Mouse (Mus musculus): ENCODE results near the gene Pnkd. TPM values are rescaled to one million over a fixed set of nuclear protein-coding genes. Genes with fewer than 3 reads are reported as not detected.
"Not testable (repeated sequence)": the region's sequence is repeated elsewhere in the genome, so short reads cannot be mapped to it uniquely, and the experiment has no call there.

Pnkd gene
- polyA plus RNA-seq, 1 experiment from 2014 or later = 112 TPM

DNA sequence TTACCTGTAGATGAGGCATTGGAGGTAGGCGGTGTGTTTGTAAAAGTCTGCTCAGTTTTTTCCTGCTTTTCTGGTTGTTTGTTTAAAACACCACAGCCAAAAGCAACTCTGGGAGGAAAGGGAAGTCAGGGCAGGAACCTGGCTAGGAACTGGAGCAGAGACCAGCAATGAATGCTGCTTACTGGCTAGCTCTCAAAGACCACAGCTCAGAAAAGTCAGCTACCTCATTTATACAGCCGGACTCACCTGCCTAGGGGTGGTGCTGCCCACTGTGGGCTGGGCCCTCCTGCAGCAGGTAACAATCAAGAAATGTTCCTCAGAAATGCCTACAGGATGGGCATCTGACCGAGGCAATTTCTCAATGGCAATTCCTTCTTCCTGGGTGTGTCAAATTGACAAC lies 30.1 kb downstream of the Pnkd start:
- H3K4me3 ChIP-seq = no peak overlapping the region
- WGBS = 90% methylated on average over 3 of the region's 3 CpGs
- H3K4me1 ChIP-seq = no peaks in the 10 kb centered on the region
- no peak for ATAC-seq (ENCODE audit: low FRiP score, low read depth)
- H3K36me3 ChIP-seq = no peaks in the 10 kb centered on the region
- H3K9ac ChIP-seq = no peak overlapping the region
- no peaks in the 10 kb centered on the region for H3K9me3 ChIP-seq
- H3K4me2 ChIP-seq (replicated peaks) = no peak overlapping the region
- H3K27me3 ChIP-seq = no peaks in the 10 kb centered on the region
- no peak overlapping the region for H3K27ac ChIP-seq

DNA sequence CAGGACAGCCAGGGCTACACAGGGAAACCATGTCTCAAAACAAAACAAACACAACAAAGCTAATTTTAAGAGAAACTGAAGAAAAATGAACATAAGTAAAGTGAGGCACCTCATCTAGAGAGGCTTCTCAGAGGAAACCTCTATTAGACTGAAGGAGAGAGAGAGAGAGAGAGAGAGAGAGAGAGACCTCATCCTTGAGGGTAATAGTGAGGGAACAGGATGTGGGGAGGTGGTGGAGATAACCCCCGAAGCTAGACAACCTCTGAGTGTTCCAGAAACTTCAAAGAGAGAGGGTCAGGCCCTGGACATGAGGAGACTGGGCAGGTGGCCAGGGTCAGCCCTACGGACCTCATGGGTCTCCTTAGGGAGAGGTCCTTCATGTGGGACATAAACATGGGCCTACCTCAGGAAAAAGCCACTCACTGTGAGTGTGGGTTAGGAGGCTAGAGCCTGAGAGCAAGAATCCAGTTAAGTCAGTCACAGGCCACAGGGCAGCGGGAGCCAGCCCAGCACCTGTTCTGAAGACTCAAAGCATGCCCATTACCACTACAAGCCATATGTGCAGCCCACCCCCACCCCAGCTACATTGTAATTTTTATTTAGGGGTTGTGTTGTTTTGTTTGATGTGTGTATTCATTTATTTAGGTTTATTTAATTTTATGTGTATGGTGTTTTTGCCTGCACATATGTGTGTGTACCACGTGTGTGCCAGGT lies 31.5 kb downstream of the Pnkd start:
- H3K9ac ChIP-seq = no peak overlapping the region
- no peaks in the 10 kb centered on the region for H3K4me1 ChIP-seq
- WGBS = 75% methylated on average over 4 of the region's 4 CpGs
- H3K9me3 ChIP-seq = peaks cover 3% of the 10 kb centered on the region; the same call in 1 of the 2 replicates
- no peak for ATAC-seq (ENCODE audit: low FRiP score, low read depth)
- H3K27me3 ChIP-seq = no peaks in the 10 kb centered on the region
- no peak overlapping the region for H3K4me2 ChIP-seq (replicated peaks)
- H3K4me3 ChIP-seq = no peak overlapping the region
- no peak overlapping the region for H3K27ac ChIP-seq
- H3K36me3 ChIP-seq = no peaks in the 10 kb centered on the region

DNA sequence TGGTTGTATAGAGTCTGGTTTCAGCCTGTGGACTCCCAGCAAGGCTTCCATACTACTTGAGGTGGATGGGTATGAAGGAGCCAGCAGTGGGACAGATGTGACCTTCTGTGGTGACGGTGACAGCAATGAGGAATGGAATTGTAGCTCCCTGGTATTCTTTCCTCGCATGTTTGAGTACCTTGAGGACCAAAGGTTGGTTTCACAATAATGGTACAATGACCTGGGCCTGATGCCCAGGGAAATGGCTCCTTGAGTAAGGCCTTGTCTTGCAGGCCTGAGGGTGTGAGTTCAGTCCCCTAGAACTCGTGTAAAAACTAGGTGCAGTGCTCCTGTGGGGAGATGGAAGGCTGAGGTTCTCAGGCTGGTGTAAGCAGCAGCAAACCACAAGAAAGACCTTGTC lies 34.0 kb downstream of the Pnkd start:
- H3K36me3 ChIP-seq = no peaks in the 10 kb centered on the region
- H3K27me3 ChIP-seq = no peaks in the 10 kb centered on the region
- H3K9ac ChIP-seq = no peak overlapping the region
- no peaks in the 10 kb centered on the region for H3K4me1 ChIP-seq
- ATAC-seq (ENCODE audit: low FRiP score, low read depth) = no peak
- no peak overlapping the region for H3K27ac ChIP-seq
- no peak overlapping the region for H3K4me2 ChIP-seq (replicated peaks)
- 84% methylated on average over 3 of the region's 3 CpGs for WGBS
- no peak overlapping the region for H3K4me3 ChIP-seq
- peaks cover 4% of the 10 kb centered on the region; the same call in 1 of the 2 replicates for H3K9me3 ChIP-seq

- no peak for ATAC-seq (ENCODE audit: low FRiP score, low read depth)
- Histone ChIP-seq H3K4me1 (no peaks in the 10 kb centered on the region), H3K36me3 (no peaks in the 10 kb centered on the region), H3K4me3 (no peak overlapping the region), H3K4me2 (replicated peaks) (no peak overlapping the region), H3K27me3 (no peaks in the 10 kb centered on the region), H3K9me3 (peaks cover 4% of the 10 kb centered on the region; the same call in 1 of the 2 replicates), H3K9ac (no peak overlapping the region), H3K27ac (no peak overlapping the region)
- 82% methylated on average over 3 of the region's 3 CpGs for WGBS
Measured at GRCm38 (mm10) chr1:74321396-74321795, 36.7 kb downstream of the Pnkd start.

GRCm38 (mm10) chr1:74326916-74327315 lies 42.2 kb downstream of the Pnkd start:
- H3K27me3 ChIP-seq; H3K4me3 ChIP-seq; H3K36me3 ChIP-seq; H3K4me2 ChIP-seq (replicated peaks); H3K27ac ChIP-seq; ATAC-seq (ENCODE audit: low FRiP score, low read depth); H3K9ac ChIP-seq; H3K9me3 ChIP-seq: not testable (repeated sequence)
- peaks cover 13% of the 10 kb centered on the region for H3K4me1 ChIP-seq
- WGBS = 72% methylated on average over 2 of the region's 2 CpGs

GRCm38 (mm10) chr1:74329899-74330431 lies 45.2 kb downstream of the Pnkd start:
- WGBS = 81% methylated on average over 7 of the region's 7 CpGs
- peaks cover 30% of the 10 kb centered on the region for H3K4me1 ChIP-seq
- no peak overlapping the region for H3K9ac ChIP-seq
- H3K9me3 ChIP-seq = no peaks in the 10 kb centered on the region
- H3K27ac ChIP-seq = no peak overlapping the region
- no peak overlapping the region for H3K4me2 ChIP-seq (replicated peaks)
- H3K27me3 ChIP-seq = no peaks in the 10 kb centered on the region
- ATAC-seq (ENCODE audit: low FRiP score, low read depth) = no peak
- H3K4me3 ChIP-seq = no peak overlapping the region
- no peaks in the 10 kb centered on the region for H3K36me3 ChIP-seq

- no peak overlapping the region for H3K4me2 ChIP-seq (replicated peaks)
- H3K36me3 ChIP-seq = no peaks in the 10 kb centered on the region
- H3K4me1 ChIP-seq = peaks cover 37% of the 10 kb centered on the region
- H3K4me3 ChIP-seq = no peak overlapping the region
- H3K27me3 ChIP-seq = no peaks in the 10 kb centered on the region
- ATAC-seq (ENCODE audit: low FRiP score, low read depth) = no peak
- H3K27ac ChIP-seq = no peak overlapping the region; the same call in 1 of the 2 replicates
- H3K9me3 ChIP-seq = no peaks in the 10 kb centered on the region
- no peak overlapping the region for H3K9ac ChIP-seq
- WGBS = 79% methylated on average over 4 of the region's 4 CpGs
Measured at GRCm38 (mm10) chr1:74331046-74331681, 46.4 kb downstream of the Pnkd start.

GRCm38 (mm10) chr1:74332241-74332763 lies 47.6 kb downstream of the Pnkd start:
- peak overlapping the region; percentile 66; the same call in 1 of the 2 replicates for H3K27ac ChIP-seq
- no peaks in the 10 kb centered on the region for H3K27me3 ChIP-seq
- peak overlapping the region; percentile 90 for H3K4me2 ChIP-seq (replicated peaks)
- H3K4me1 ChIP-seq = peaks cover 37% of the 10 kb centered on the region
- no peaks in the 10 kb centered on the region for H3K9me3 ChIP-seq
- peak overlapping the region; percentile 68 for H3K9ac ChIP-seq
- H3K4me3 ChIP-seq = peak overlapping the region; percentile 58
- WGBS = under 1% methylated on average over 36 of the region's 36 CpGs
- ATAC-seq (ENCODE audit: low FRiP score, low read depth) = peak; percentile 96
- H3K36me3 ChIP-seq = no peaks in the 10 kb centered on the region

GRCm38 (mm10) chr1:74332930-74333329 lies 48.2 kb downstream of the Pnkd start:
- Histone ChIP-seq H3K4me3 (peak overlapping the region; percentile 58), H3K4me1 (peaks cover 37% of the 10 kb centered on the region), H3K27me3 (no peaks in the 10 kb centered on the region), H3K4me2 (replicated peaks) (peak overlapping the region; percentile 90), H3K9me3 (no peaks in the 10 kb centered on the region), H3K9ac (peak overlapping the region; percentile 68), H3K36me3 (no peaks in the 10 kb centered on the region), H3K27ac (peak overlapping the region; percentile 66; the same call in 1 of the 2 replicates)
- WGBS = 5% methylated on average over 9 of the region's 9 CpGs
- ATAC-seq (ENCODE audit: low FRiP score, low read depth) = peak; percentile 2; the same call in 1 of the 2 replicates

GRCm38 (mm10) chr1:74334607-74335006 lies 49.9 kb downstream of the Pnkd start:
- no peak for ATAC-seq (ENCODE audit: low FRiP score, low read depth)
- H3K9ac ChIP-seq = no peak overlapping the region; the same call in 1 of the 2 replicates
- H3K27me3 ChIP-seq = no peaks in the 10 kb centered on the region
- 0 out of 2 replicates have a peak overlapping the region, but pooled peaks have one; percentile 29 for H3K27ac ChIP-seq
- H3K9me3 ChIP-seq = no peaks in the 10 kb centered on the region
- H3K4me2 ChIP-seq (replicated peaks) = no peak overlapping the region
- WGBS = 71% methylated on average over 3 of the region's 3 CpGs
- H3K36me3 ChIP-seq = 0 out of 2 replicates have a peak, but pooled peaks cover 4% of the 10 kb centered on the region
- peaks cover 37% of the 10 kb centered on the region for H3K4me1 ChIP-seq
- H3K4me3 ChIP-seq = no peak overlapping the region

DNA sequence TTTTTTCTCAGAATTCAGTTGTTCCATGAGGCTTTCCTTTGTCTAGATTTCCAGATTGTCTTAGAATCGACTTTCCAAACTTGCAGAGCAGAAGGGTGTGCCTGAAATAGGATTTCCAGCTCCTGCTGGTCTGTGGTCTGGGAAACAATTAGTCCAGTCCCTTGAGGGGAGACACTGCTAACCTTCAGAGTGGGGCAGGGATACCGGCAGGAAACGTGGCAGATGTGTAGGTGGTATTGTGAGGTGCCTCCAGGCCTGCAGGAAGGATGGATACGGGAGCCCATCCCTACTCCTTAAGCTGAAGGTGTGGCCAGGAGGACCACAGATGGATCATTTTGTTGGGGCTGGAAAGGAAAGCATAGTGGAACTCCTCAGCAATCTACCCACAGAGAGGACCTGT lies 50.3 kb downstream of the Pnkd start:
- peaks cover 7% of the 10 kb centered on the region; the same call in 1 of the 2 replicates for H3K36me3 ChIP-seq
- no peak overlapping the region; the same call in 1 of the 2 replicates for H3K9ac ChIP-seq
- no peaks in the 10 kb centered on the region for H3K27me3 ChIP-seq
- no peak overlapping the region for H3K4me2 ChIP-seq (replicated peaks)
- WGBS = 38% methylated on average over 4 of the region's 4 CpGs
- no peak for ATAC-seq (ENCODE audit: low FRiP score, low read depth)
- no peak overlapping the region for H3K4me3 ChIP-seq
- H3K27ac ChIP-seq = no peak overlapping the region
- H3K9me3 ChIP-seq = no peaks in the 10 kb centered on the region
- H3K4me1 ChIP-seq = peaks cover 37% of the 10 kb centered on the region

Measured in limb, embryonic 13.5 days (tissue).